Mouse (Mus musculus) heart, adult 18-20 months (tissue): ENCODE data around the gene Ythdf2. TPM values are rescaled to one million over a fixed set of nuclear protein-coding genes. Genes with fewer than 3 reads are reported as not detected.

Source experiments
- DNase-seq, 2 experiments: peaks; one replicate each; pipeline ENCODE4 v3.0.0; 2021 to 2022; ENCODE audit warnings: mixed read lengths in 1 of 2
- microRNA-seq, 2 experiments: library from miRNA; unstranded; fragments of <30 nt; microRNA quantifications; one replicate each; pipeline ENCODE4 v1.2.0; 2022
- total RNA-seq, 2 experiments: library from RNA; stranded (reverse); gene quantifications; 2 replicates each; pipeline ENCODE4 v1.2.3; 2021

Gene Ythdf2
- total RNA-seq, 2 experiments from 2014 or later = 26.7 to 30.8 TPM

DNA sequence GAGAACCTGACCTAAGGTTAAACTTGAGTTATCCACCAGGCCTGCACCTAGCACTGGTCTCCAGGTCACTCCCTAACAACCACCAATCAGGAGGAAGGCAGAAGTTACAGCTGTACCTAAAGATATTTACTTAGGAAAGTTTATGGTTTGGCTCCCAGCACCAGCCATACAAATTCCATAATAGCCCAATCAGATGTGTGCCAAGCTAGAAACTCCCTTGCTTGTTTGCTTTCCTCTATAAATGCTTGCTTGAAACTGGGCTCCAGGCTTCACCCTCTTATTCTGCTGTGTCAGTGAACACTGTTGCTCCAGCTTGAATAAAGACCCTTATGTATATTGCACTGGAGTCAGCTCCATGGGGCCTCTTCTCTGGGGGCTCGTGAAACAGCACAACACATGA is 60.4 kb downstream of the Ythdf2 start:
- no peak for DNase-seq

DNA sequence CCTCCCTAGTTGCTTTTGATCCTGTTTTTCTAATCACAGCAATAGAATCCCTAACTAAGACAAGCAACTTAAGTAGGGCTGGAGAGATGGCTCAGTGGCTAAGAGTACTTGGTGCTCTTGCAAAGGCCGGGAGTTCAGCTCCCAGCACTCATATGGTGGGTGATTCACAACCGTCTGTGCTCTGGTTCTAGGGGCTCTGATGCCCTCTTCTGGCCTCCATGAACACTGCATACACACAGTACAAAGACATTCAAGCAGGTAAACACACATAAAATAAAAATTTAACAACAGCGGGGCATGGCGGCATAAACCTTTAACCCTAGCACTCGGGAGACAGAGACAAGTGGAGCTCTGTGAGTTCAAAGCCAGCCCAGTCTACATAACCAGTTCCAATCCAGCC is 65.9 kb downstream of the Ythdf2 start:
- DNase-seq = no peak

DNA sequence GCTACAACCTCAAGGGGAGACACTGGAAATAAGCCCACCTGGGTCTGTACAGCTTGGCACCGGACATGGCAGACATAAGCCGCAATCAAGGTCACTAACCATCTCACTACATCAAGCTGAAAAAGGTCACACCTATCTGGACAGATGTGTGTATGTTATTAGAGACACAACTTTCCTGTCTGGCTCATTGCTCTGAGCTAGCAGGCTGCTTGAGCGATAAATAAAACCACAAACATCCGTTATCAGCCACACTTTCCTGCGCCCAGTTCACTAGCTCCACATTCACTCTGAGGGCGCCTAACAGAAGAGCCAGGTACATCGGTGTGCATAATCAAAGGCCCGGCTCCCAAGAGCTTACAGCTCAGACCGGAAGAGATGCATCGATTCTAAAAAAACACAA is 67.0 kb downstream of the Ythdf2 start:
- no peak for DNase-seq

DNA sequence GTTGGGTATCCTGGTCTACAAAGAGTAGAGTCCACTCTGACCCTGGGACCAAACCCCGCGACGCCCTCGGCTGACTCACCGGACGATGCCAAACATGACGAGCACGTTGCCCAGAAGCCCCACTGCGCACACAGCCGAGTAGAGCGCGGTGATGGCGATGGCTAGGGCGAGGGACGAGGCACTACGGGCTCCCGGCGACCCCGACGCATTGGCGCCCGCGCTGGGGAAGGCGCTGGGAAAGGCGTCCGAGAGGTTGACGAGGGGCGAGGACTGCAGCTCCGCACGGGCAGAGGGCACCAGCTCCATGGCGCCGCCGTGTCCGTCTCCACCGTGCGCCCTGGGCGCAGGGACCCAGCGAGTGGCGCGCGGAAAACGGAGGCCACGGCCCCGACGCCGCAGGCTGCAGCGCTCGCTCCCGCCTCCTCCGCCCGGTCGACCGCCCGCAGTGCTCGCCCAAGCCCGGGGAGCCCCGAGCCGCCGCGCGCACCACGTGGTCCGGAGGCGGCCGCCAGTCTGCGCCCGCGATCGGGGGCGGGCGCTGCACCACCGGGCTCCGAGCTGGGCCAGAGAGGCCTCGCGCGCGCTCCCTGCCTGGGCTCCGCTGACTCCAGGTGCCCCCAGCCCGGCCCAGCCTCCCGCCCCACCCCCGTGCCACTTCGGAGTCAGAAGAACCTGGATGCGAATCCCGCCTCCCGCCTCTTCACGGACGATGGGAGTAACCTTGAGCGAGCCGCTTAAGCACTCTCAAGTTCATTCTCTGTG is 67.8 kb downstream of the Ythdf2 start, which contains the start of gene Oprd1:
Oprd1 (minus strand) TSS at position 407 of the 762 bp plus-strand sequence.
- DNase-seq = no peak

DNA sequence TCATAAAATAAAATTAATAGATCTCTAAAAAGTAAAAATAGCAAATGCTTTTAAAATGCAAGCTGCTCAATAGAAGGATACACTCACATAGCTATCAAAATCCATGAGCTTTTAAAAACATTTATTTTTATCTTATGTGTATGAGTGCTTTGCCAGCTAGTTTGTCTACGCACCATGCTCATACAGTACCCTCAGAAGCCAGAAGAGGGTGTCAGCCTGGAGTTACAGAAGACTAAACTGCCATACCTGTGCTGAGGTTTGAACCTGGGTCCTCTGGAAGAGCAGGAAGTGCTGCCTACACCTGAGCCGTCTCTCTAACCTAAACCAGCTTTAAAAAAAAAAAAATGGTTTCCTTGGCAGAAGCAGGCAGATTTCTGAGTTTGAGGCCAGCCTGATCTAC is 73.5 kb downstream of the Ythdf2 start:
- no peak for DNase-seq

DNA sequence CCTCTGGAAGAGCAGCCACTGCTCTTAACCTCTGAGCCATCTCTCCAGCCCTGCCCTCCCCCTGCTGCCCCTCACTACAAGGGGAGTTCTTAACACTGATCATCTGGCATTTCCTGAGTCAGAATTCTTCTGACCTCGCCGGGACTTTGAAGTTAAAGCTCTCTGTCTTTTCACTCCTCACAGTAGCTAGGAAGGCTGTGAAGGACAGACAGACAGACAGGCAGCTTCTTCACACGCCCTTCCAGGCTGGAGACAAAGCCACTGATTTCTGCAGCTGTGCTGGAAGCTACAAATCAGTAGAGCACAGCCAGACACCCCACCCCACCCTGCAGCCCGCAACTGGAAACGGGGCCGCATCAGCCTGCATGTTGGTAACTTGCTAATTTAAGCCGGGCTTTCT is 75.1 kb downstream of the Ythdf2 start:
- DNase-seq = no peak

Small RNA genes lying within 50 kb of the gene (microRNA-seq; reads per million reads assigned to microRNA genes)
- 0 reads per million in 2 experiments for gene Gm22033

Other genes with a start within 250 kb of the Ythdf2 start
- under 1 TPM in 1 of 2 experiments, not detected in 1; 0.13 TPM for gene Gm10300, start 137.6 kb downstream of the Ythdf2 start, total RNA-seq
- gene Epb41, start 137.0 kb downstream of the Ythdf2 start, total RNA-seq = 100 to 1,000 TPM; 110 to 142 TPM
- under 1 TPM; 0.17 to 0.18 TPM for gene Oprd1, start 67.8 kb downstream of the Ythdf2 start, total RNA-seq
- 1 to 10 TPM; 9.1 to 9.4 TPM for gene Gmeb1, start 49.3 kb upstream of the Ythdf2 start, total RNA-seq
- 10 to 100 TPM; 31.7 to 32.9 TPM for gene Taf12, start 62.1 kb upstream of the Ythdf2 start, total RNA-seq
- gene Rab42, start 91.1 kb upstream of the Ythdf2 start, total RNA-seq = 1 to 10 TPM in 1 of 2 experiments, under 1 TPM in 1; 0.84 to 1.2 TPM
- gene Trnau1ap, start 117.2 kb upstream of the Ythdf2 start, total RNA-seq = 10 to 100 TPM; 20.3 to 22.3 TPM
- 1 to 10 TPM; 6.4 to 7.5 TPM for gene Rcc1, start 141.3 kb upstream of the Ythdf2 start, total RNA-seq
- gene Phactr4, start 210.2 kb upstream of the Ythdf2 start, total RNA-seq = 10 to 100 TPM; 17.6 to 20.1 TPM